In genomic region chr2:118745915-118746901, GRCm38 (mm10) we compare ENCODE assay signal across 9 mouse cellular contexts. TPM values are rescaled to one million over a fixed set of nuclear protein-coding genes. Genes with fewer than 3 reads are reported as not detected.
DNase-seq lines count a peak whose midpoint lies in the region; ATAC-seq and TF ChIP-seq lines count a peak whose summit lies in the region.
"Had no signal": no experiment of that assay in that cellular context is flagged by ENCODE, and none has a peak within 500 bp of the region (broad histone marks: within the 10 kb centered on the region; RNA-seq: fewer than 3 reads in every experiment).

No protein-coding gene starts in this region.

- peaks cover 0 to 11% of the 10 kb centered on the region in 2 experiments; a peak in 3 of 4 replicates for H3K4me1 ChIP-seq in MEL (ENCODE audit: control insufficient read depth in 1 of 2, insufficient read depth in 2 of 2, low read length in 2 of 2)
- peaks cover 43% of the 10 kb centered on the region for H3K4me1 ChIP-seq in heart, postnatal 0 days (ENCODE audit: control insufficient read depth, insufficient read depth)
- peaks cover 53% of the 10 kb centered on the region for H3K4me1 ChIP-seq in limb, embryonic 10.5 days
- H3K4me1 ChIP-seq in midbrain, embryonic 15.5 days = peaks cover 52% of the 10 kb centered on the region

- peak overlapping the region; percentile 81 for H3K9ac ChIP-seq in MEL (ENCODE audit: control insufficient read depth, low read depth, low read length, poor library complexity, severe bottlenecking)
- H3K9ac ChIP-seq in heart, postnatal 0 days (replicated peaks; ENCODE audit: low read depth, low read length) = peak overlapping the region; percentile 97
- H3K9ac ChIP-seq in midbrain, embryonic 15.5 days = peak overlapping the region; percentile 91

- peak in 1 of 3 experiments; percentile 1; a peak in 1 of 6 replicates for TF ChIP-seq CTCF in MEL (IDR thresholded peaks at IDR 0.05 in 2 of 3, conservative IDR thresholded peaks at IDR 0.05 in 1 of 3; ENCODE audit: control insufficient read depth in 1 of 3, insufficient read depth in 1 of 3, low read depth in 2 of 3, low read length in 3 of 3, poor library complexity in 1 of 3, severe bottlenecking in 1 of 3)
- TF ChIP-seq CTCF in heart, postnatal 0 days (IDR thresholded peaks at IDR 0.05; ENCODE audit: low read depth) = no peak

- peaks cover 3 to 11% of the 10 kb centered on the region in 2 experiments; a peak in 3 of 4 replicates for H3K36me3 ChIP-seq in MEL (ENCODE audit: control insufficient read depth in 1 of 2, insufficient read depth in 2 of 2, low read length in 2 of 2)
- H3K36me3 ChIP-seq in heart, postnatal 0 days (replicated peaks; ENCODE audit: control insufficient read depth, insufficient read depth, low read length) = peaks cover 9% of the 10 kb centered on the region
- 0 out of 2 replicates have a peak, but pooled peaks cover 4% of the 10 kb centered on the region for H3K36me3 ChIP-seq in limb, embryonic 10.5 days
- no peaks in the 10 kb centered on the region for H3K36me3 ChIP-seq in midbrain, embryonic 15.5 days (replicated peaks)

- DNase-seq in frontal cortex, postnatal 25 days (ENCODE audit: low spot score in 2 of 2) = no peak
- DNase-seq in MEL (ENCODE audit: low read depth, low spot score) = peak; percentile 76
- peak; percentile 64 for DNase-seq in embryo, embryonic 10.5 days (ENCODE audit: low spot score)
- DNase-seq in heart, postnatal 0 days (ENCODE audit: low spot score) = no peak
- peak; percentile 66 for DNase-seq in limb, embryonic 10.5 days (ENCODE audit: low spot score)
- DNase-seq in thymus, postnatal 14 days = peak; percentile 64

- TF ChIP-seq RAD21 in MEL (IDR thresholded peaks at IDR 0.05; ENCODE audit: low read depth, low read length) = no peak

- peaks cover 25% of the 10 kb centered on the region for H3K79me2 ChIP-seq in MEL (ENCODE audit: control insufficient read depth, insufficient read depth, low read length, poor library complexity)

- under 1% methylated on average over 108 of the region's 113 CpGs for WGBS in heart, postnatal 0 days
- 6% methylated on average over 113 of the region's 113 CpGs for WGBS in limb, embryonic 10.5 days
- WGBS in midbrain, embryonic 15.5 days = under 1% methylated on average over 100 of the region's 113 CpGs

- no peaks in the 10 kb centered on the region for H3K9me3 ChIP-seq in MEL (replicated peaks; ENCODE audit: insufficient read depth, low read length)
- H3K9me3 ChIP-seq in heart, postnatal 0 days (replicated peaks; ENCODE audit: control insufficient read depth, low read length) = no peaks in the 10 kb centered on the region
- no peaks in the 10 kb centered on the region for H3K9me3 ChIP-seq in limb, embryonic 10.5 days (replicated peaks)
- no peaks in the 10 kb centered on the region for H3K9me3 ChIP-seq in midbrain, embryonic 15.5 days

- peak overlapping the region; percentile 33 for H3K27ac ChIP-seq in MEL (ENCODE audit: control insufficient read depth, low read depth, low read length)
- H3K27ac ChIP-seq in heart, postnatal 0 days (ENCODE audit: low read depth) = peak overlapping the region; percentile 92
- H3K27ac ChIP-seq in limb, embryonic 10.5 days = peak overlapping the region; percentile 89
- H3K27ac ChIP-seq in midbrain, embryonic 15.5 days = peak overlapping the region; percentile 78

- TF ChIP-seq POLR2A in MEL (IDR thresholded peaks at IDR 0.05; ENCODE audit: control insufficient read depth in 1 of 2, insufficient read depth in 1 of 2, low read depth in 1 of 2, low read length in 2 of 2, poor library complexity in 1 of 2) = no peak

- peak; percentile 18 for ATAC-seq in frontal cortex, adult (ENCODE audit: low TSS enrichment)
- peak; percentile 22 for ATAC-seq in heart, postnatal 0 days (ENCODE audit: insufficient read depth, low read depth)
- ATAC-seq in midbrain, embryonic 15.5 days (replicated peaks) = peak; percentile 55

- no peak for TF ChIP-seq EP300 in MEL (IDR thresholded peaks at IDR 0.05; ENCODE audit: low read depth in 1 of 2, low read length in 2 of 2)
- no peak for TF ChIP-seq EP300 in heart, postnatal 0 days (IDR thresholded peaks at IDR 0.05; ENCODE audit: low read depth)

- H3K4me2 ChIP-seq in heart, postnatal 0 days (ENCODE audit: low read depth, low read length) = peak overlapping the region; percentile 97
- peak overlapping the region; percentile 77 for H3K4me2 ChIP-seq in midbrain, embryonic 15.5 days

- no peaks in the 10 kb centered on the region for H3K27me3 ChIP-seq in MEL (ENCODE audit: control insufficient read depth in 1 of 2, insufficient read depth in 2 of 2, low read length in 2 of 2)
- H3K27me3 ChIP-seq in heart, postnatal 0 days (ENCODE audit: control insufficient read depth, insufficient read depth, low read length) = no peaks in the 10 kb centered on the region
- H3K27me3 ChIP-seq in limb, embryonic 10.5 days (ENCODE audit: low read depth, poor library complexity, severe bottlenecking) = peaks cover 62% of the 10 kb centered on the region
- H3K27me3 ChIP-seq in midbrain, embryonic 15.5 days (replicated peaks) = peaks cover 8% of the 10 kb centered on the region; the same call in 1 of the 2 replicates

- H3K4me3 ChIP-seq in MEL (ENCODE audit: control insufficient read depth in 1 of 2, insufficient read depth in 1 of 2, low read depth in 2 of 2, low read length in 2 of 2) = peak overlapping the region; percentile 65 to 98
- H3K4me3 ChIP-seq in heart, postnatal 0 days (ENCODE audit: low read depth, low read length) = peak overlapping the region; percentile 93
- peak overlapping the region; percentile 90 for H3K4me3 ChIP-seq in limb, embryonic 10.5 days
- H3K4me3 ChIP-seq in midbrain, embryonic 15.5 days = peak overlapping the region; percentile 94

TF ChIP-seq in MEL, 35 proteins besides CTCF, POLR2A, EP300 and RAD21 (continues in another document):
- TF ChIP-seq MAZ (IDR thresholded peaks at IDR 0.05; ENCODE audit: low read depth, low read length) (no peak), TCF12 (IDR thresholded peaks at IDR 0.05; ENCODE audit: low read depth, low read length) (0 out of 2 replicates have a peak, but pooled peaks have one; percentile 12), POLR2AphosphoS5 (IDR thresholded peaks at IDR 0.05; ENCODE audit: borderline replicate concordance, low read depth, low read length) (no peak), ELF1 (IDR thresholded peaks at IDR 0.05; ENCODE audit: low read depth, low read length) (no peak), ZMIZ1 (IDR thresholded peaks at IDR 0.05; ENCODE audit: low read depth, low read length) (no peak), TBP (IDR thresholded peaks at IDR 0.05; ENCODE audit: low read depth, low read length) (no peak), MXI1 (IDR thresholded peaks at IDR 0.05; ENCODE audit: low read depth, low read length) (peak; percentile 28; the same call in 1 of the 2 replicates), CHD2 (IDR thresholded peaks at IDR 0.05; ENCODE audit: low read length) (no peak), USF2 (IDR thresholded peaks at IDR 0.05; ENCODE audit: borderline replicate concordance in 1 of 2, insufficient read depth in 1 of 2, low read depth in 1 of 2, low read length in 2 of 2) (no peak)

RNA-seq across cellular contexts. Expression of gene Inafm2, which starts 0.7 kb away (rescaled TPM):
- total RNA-seq in MEL (2012; rRNA removed) = 6.7 and 8.6 TPM in 2 replicates
- polyA plus RNA-seq in MEL (2012; ENCODE audit: insufficient read depth in 1 of 2, insufficient read length in 2 of 2, low read depth in 1 of 2, low replicate concordance in 2 of 2, missing spikeins in 1 of 2) = 10 to 100 TPM in 1 of 2 experiments, not detected in 1; 14.5 TPM
- 39.4 and 44.2 TPM in 2 replicates for total RNA-seq in heart, postnatal 0 days (2014; rRNA removed; ENCODE audit: low replicate concordance)
- 39.9 and 48.4 TPM in 2 replicates for polyA plus RNA-seq in heart, postnatal 0 days (2015; fragmentation: Nextera tagmentation; extraction: Ambion mirVana)
- polyA plus RNA-seq in limb, embryonic 10.5 days (2016; fragmentation: Nextera tagmentation; extraction: Ambion mirVana) = 16.1 and 16.3 TPM in 2 replicates
- polyA plus RNA-seq in midbrain, embryonic 15.5 days (2015; fragmentation: Nextera tagmentation; extraction: Ambion mirVana) = 20.5 and 21.6 TPM in 2 replicates

RNA-seq across cellular contexts. Expression of gene Ccdc9b, which starts 16.3 kb away (rescaled TPM):
- 1.3 and 1.7 TPM in 2 replicates for total RNA-seq in MEL (2012; rRNA removed)
- polyA plus RNA-seq in MEL (2012; ENCODE audit: insufficient read depth in 1 of 2, insufficient read length in 2 of 2, low read depth in 1 of 2, low replicate concordance in 2 of 2, missing spikeins in 1 of 2) = 1 to 10 TPM in 1 of 2 experiments, not detected in 1; 2.4 TPM
- total RNA-seq in heart, postnatal 0 days (2014; rRNA removed; ENCODE audit: low replicate concordance) = 5.7 and 6.8 TPM in 2 replicates
- polyA plus RNA-seq in heart, postnatal 0 days (2015; fragmentation: Nextera tagmentation; extraction: Ambion mirVana) = 3.3 and 3.4 TPM in 2 replicates
- 0.05 and 0.08 TPM in 2 replicates for polyA plus RNA-seq in limb, embryonic 10.5 days (2016; fragmentation: Nextera tagmentation; extraction: Ambion mirVana)
- 1.3 and 2.1 TPM in 2 replicates for polyA plus RNA-seq in midbrain, embryonic 15.5 days (2015; fragmentation: Nextera tagmentation; extraction: Ambion mirVana)

RNA-seq across cellular contexts. Expression of gene Plcb2, which starts 18.0 kb away (rescaled TPM):
- total RNA-seq in MEL (2012; rRNA removed) = 6.4 and 7.4 TPM in 2 replicates
- polyA plus RNA-seq in MEL (2012; ENCODE audit: insufficient read depth in 1 of 2, insufficient read length in 2 of 2, low read depth in 1 of 2, low replicate concordance in 2 of 2, missing spikeins in 1 of 2) = 10 to 100 TPM in 1 of 2 experiments, not detected in 1; 21.2 TPM
- total RNA-seq in heart, postnatal 0 days (2014; rRNA removed; ENCODE audit: low replicate concordance) = 1.6 and 7.6 TPM in 2 replicates
- polyA plus RNA-seq in heart, postnatal 0 days (2015; fragmentation: Nextera tagmentation; extraction: Ambion mirVana) = 2.0 and 2.6 TPM in 2 replicates
- 0.28 and 0.36 TPM in 2 replicates for polyA plus RNA-seq in limb, embryonic 10.5 days (2016; fragmentation: Nextera tagmentation; extraction: Ambion mirVana)
- 0.43 and 0.71 TPM in 2 replicates for polyA plus RNA-seq in midbrain, embryonic 15.5 days (2015; fragmentation: Nextera tagmentation; extraction: Ambion mirVana)

RNA-seq across cellular contexts. Expression of gene Phgr1, which starts 26.4 kb away (rescaled TPM):
- total RNA-seq in MEL (2012; rRNA removed) = not detected in 2 replicates
- not detected for polyA plus RNA-seq in MEL (2012; ENCODE audit: insufficient read depth in 1 of 2, insufficient read length in 2 of 2, low read depth in 1 of 2, low replicate concordance in 2 of 2, missing spikeins in 1 of 2)
- total RNA-seq in heart, postnatal 0 days (2014; rRNA removed; ENCODE audit: low replicate concordance) = not detected in 2 replicates
- not detected in 2 replicates for polyA plus RNA-seq in heart, postnatal 0 days (2015; fragmentation: Nextera tagmentation; extraction: Ambion mirVana)
- polyA plus RNA-seq in limb, embryonic 10.5 days (2016; fragmentation: Nextera tagmentation; extraction: Ambion mirVana) = not detected in 2 replicates
- polyA plus RNA-seq in midbrain, embryonic 15.5 days (2015; fragmentation: Nextera tagmentation; extraction: Ambion mirVana) = not detected in 2 replicates
- total RNA-seq: left cerebral cortex, adult 8-10 months had no signal

RNA-seq across cellular contexts. Expression of gene Disp2, which starts 33.3 kb away (rescaled TPM):
- 0.15 and 0.29 TPM in 2 replicates for total RNA-seq in MEL (2012; rRNA removed)
- polyA plus RNA-seq in MEL (2012; ENCODE audit: insufficient read depth in 1 of 2, insufficient read length in 2 of 2, low read depth in 1 of 2, low replicate concordance in 2 of 2, missing spikeins in 1 of 2) = under 1 TPM in 1 of 2 experiments, not detected in 1; 0.43 TPM
- total RNA-seq in heart, postnatal 0 days (2014; rRNA removed; ENCODE audit: low replicate concordance) = 0.19 and 0.38 TPM in 2 replicates
- polyA plus RNA-seq in heart, postnatal 0 days (2015; fragmentation: Nextera tagmentation; extraction: Ambion mirVana) = 0.03 and 0.07 TPM in 2 replicates
- 0.04 and 0.11 TPM in 2 replicates for polyA plus RNA-seq in limb, embryonic 10.5 days (2016; fragmentation: Nextera tagmentation; extraction: Ambion mirVana)
- 65.5 and 75.2 TPM in 2 replicates for polyA plus RNA-seq in midbrain, embryonic 15.5 days (2015; fragmentation: Nextera tagmentation; extraction: Ambion mirVana)

Comparison
In these comparisons a context has a peak if more than half of its experiments do, and no peak if none do; other contexts are left out.
1. DNase-seq: peak in MEL (single experiment), embryo, embryonic 10.5 days (single experiment), limb, embryonic 10.5 days (single experiment) and thymus, postnatal 14 days (single experiment); none in frontal cortex, postnatal 25 days (0 of 2) and heart, postnatal 0 days (single experiment).
2. H3K27ac ChIP-seq: peak in every context shown above with its lines; median percentile 92 in heart, postnatal 0 days; 89 in limb, embryonic 10.5 days; 78 in midbrain, embryonic 15.5 days; 33 in MEL.
3. Peak in every context shown above with its lines, with median percentiles within 50 percentile points of each other: ATAC-seq, H3K4me3 ChIP-seq and H3K9ac ChIP-seq.